Mouse (Mus musculus) spleen, adult 2 months (tissue): Measurements from ENCODE around the gene Fam129c.

ENCODE experiments used
- CTCF ChIP-seq: fragments of 200-500 bp; IDR thresholded peaks from 2 replicates; pipeline ENCODE4 v1.5.1; 2011; ENCODE audit warnings: mild to moderate bottlenecking, inconsistent platforms; ENCODE audit not compliant: insufficient read depth, insufficient read length, insufficient replicate concordance; ENCODE audit errors: extremely low read depth
- POLR2A ChIP-seq: fragments of 200-500 bp; IDR thresholded peaks from 2 replicates; pipeline ENCODE4 v1.6.1; 2011; ENCODE audit warnings: low read depth, low read length, inconsistent platforms

GRCm38 (mm10) chr8:71568941-71569340 is 28.5 kb upstream of the Fam129c start:
- no peak for TF ChIP-seq POLR2A
- TF ChIP-seq CTCF: no peak
